Mouse (Mus musculus) stomach, embryonic 16.5 days (tissue): ENCODE measurements around the gene Gtf2i. TPM values are rescaled to one million over a fixed set of nuclear protein-coding genes. Genes with fewer than 3 reads are reported as not detected.
A peak's percentile ranks its signal among the peaks of the same experiment; 100 is the strongest.

Experiments used
- ATAC-seq: fragments of 200-750 bp; cut with Nextera tagmentation; 2 replicates; pipeline ENCODE4 v1.8.0; 2017; ENCODE audit warnings: moderate number of reproducible peaks, moderate TSS enrichment; ENCODE audit not compliant: insufficient read depth, low FRiP score
- H3K27ac ChIP-seq: fragments of 300-500 bp; sonication (generic); 2 replicates; pipeline ENCODE4 v1.5.1; 2014; ENCODE audit warnings: low read length
- H3K27me3 ChIP-seq: fragments of 300-500 bp; sonication (generic); 2 replicates; pipeline ENCODE4 v1.6.1; 2014; ENCODE audit warnings: low read length, control low read depth, mixed read lengths; ENCODE audit not compliant: control insufficient read depth, insufficient read depth
- H3K36me3 ChIP-seq: fragments of 300-500 bp; sonication (generic); 2 replicates; pipeline ENCODE4 v1.6.1; 2014; ENCODE audit warnings: low read length; ENCODE audit not compliant: control insufficient read depth, insufficient read depth
- H3K4me1 ChIP-seq: fragments of 300-500 bp; sonication (generic); 2 replicates; pipeline ENCODE4 v1.6.1; 2014; ENCODE audit warnings: low read length, control low read depth, mixed read lengths; ENCODE audit not compliant: control insufficient read depth, insufficient read depth
- H3K4me2 ChIP-seq: fragments of 300-500 bp; sonication (generic); 2 replicates; pipeline ENCODE4 v1.6.1; 2014; ENCODE audit warnings: low read depth, low read length, mixed read lengths
- H3K4me3 ChIP-seq: fragments of 300-500 bp; sonication (generic); replicated peaks from 2 replicates; pipeline ENCODE4 v1.5.1; 2014; ENCODE audit warnings: mild to moderate bottlenecking, low read length
- H3K9ac ChIP-seq: fragments of 300-500 bp; sonication (generic); 2 replicates; pipeline ENCODE4 v1.6.1; 2014; ENCODE audit warnings: low read length
- H3K9me3 ChIP-seq: fragments of 300-500 bp; sonication (generic); replicated peaks from 2 replicates; pipeline ENCODE4 v1.6.1; 2016; ENCODE audit warnings: low read length, control low read depth; ENCODE audit not compliant: control insufficient read depth
- WGBS: fragments of 180-500 bp; shearing (Covaris S2); extraction: QIAGEN DNeasy Blood & Tissue Kit; methylation state at CpG from one replicate; pipeline ENCODE4 v1.1.7; 2014; 5-methylcytosine and 5-hydroxymethylcytosine counted together
- polyA plus RNA-seq: library from polyadenylated mRNA; unstranded; fragments of >200 nt; fragmentation: Nextera tagmentation; extraction: Ambion mirVana; gene quantifications from 2 replicates; pipeline ENCODE4 v1.2.1, GENCODE M21; 2015

Gtf2i gene
- polyA plus RNA-seq, 1 experiment from 2014 or later = 141 TPM

DNA sequence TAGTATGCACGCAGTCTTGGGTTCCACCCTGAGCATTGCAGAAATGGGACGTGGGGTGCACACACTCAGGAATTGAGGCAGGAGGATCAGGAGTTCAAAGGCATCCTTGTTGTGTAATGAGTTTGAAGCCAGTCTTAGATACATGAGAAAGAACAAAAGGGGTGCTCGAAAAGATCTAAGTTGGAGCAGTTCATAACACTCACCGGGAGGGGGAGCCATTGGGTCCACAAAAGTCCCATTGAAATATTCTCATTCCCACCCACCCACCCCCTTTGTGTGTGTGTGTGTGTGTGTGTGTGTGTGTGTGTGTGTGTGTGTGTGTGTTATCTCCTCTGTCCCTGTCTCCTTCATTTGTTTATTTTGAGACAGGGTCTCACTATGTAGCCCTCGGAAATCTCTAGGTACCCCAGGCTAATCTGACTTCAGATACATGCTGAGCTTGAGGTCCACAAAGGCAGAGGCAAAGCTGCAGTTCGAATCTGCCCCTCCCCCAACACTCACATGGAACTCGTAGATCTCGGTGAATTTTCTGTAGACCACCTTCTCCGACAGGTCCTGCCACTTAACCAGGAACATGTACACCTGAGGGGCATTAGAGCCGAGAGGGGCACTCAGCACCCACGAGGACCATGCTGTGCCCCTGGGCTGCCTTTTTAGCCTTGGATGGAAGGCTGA is 86.8 kb downstream of the Gtf2i start:
- H3K36me3 ChIP-seq = no peaks in the 10 kb centered on the region
- H3K4me2 ChIP-seq = no peak overlapping the region
- 37% methylated on average over 11 of the region's 11 CpGs for WGBS
- no peaks in the 10 kb centered on the region for H3K9me3 ChIP-seq
- no peaks in the 10 kb centered on the region for H3K27me3 ChIP-seq
- no peak overlapping the region for H3K27ac ChIP-seq
- H3K9ac ChIP-seq = 0 out of 2 replicates have a peak overlapping the region, but pooled peaks have one; percentile 10
- no peak for ATAC-seq
- peaks cover 8% of the 10 kb centered on the region for H3K4me1 ChIP-seq
- 0 out of 2 replicates have a peak overlapping the region, but pooled peaks have one; percentile 3 for H3K4me3 ChIP-seq

- no peak overlapping the region for H3K27ac ChIP-seq
- H3K9ac ChIP-seq = peak overlapping the region; percentile 10; the same call in 1 of the 2 replicates
Observed at GRCm38 (mm10) chr5:134226946-134227345, 87.6 kb downstream of the Gtf2i start.

DNA sequence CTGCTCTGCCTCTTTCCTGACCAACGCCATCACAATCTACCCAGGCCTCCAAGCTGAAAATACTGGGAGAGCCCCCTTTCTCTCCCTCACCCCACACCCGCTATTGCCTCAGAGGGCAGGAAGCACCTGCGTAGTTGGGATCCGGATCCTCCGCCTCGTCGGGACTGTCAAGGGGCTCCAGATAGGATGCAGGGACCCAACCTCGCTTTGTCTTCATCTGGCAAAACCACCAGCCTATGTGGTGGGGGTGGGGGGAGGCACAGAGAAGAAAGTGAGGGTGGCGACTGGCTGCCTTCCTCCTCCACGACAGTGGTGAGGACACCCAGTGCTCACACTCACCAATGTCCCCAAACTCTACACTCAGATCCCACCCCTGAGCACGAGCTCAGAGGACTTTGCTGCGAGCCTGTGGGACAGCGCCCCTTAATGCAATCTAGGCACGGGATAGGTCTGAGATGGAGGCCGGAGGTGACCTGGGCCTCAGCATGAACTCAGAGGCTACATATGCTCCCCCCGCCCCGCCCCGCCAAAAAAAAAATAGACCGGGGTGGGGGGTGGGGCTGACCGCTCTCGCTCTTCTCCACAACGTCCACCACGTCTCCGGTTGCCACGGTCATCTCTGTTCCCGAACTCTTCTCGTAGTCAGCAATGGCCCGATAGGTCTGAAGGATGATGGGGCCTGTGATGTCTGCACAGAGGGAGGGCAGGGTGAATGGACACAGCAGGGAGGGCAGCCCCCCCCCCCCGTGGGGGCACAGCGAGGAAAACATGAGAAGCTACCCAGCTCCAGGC is 89.3 kb downstream of the Gtf2i start:
- H3K4me3 ChIP-seq = no peak overlapping the region
- no peak for ATAC-seq
- H3K36me3 ChIP-seq = no peaks in the 10 kb centered on the region
- no peak overlapping the region for H3K9ac ChIP-seq
- no peak overlapping the region; the same call in 1 of the 2 replicates for H3K4me2 ChIP-seq
- 74% methylated on average over 30 of the region's 30 CpGs for WGBS
- H3K27me3 ChIP-seq = peaks cover 5% of the 10 kb centered on the region; the same call in 1 of the 2 replicates
- no peak overlapping the region for H3K27ac ChIP-seq
- peaks cover 8% of the 10 kb centered on the region; the same call in 1 of the 2 replicates for H3K4me1 ChIP-seq
- no peaks in the 10 kb centered on the region for H3K9me3 ChIP-seq

More at GRCm38 (mm10) chr5:134226946-134227345, 87.6 kb downstream of the Gtf2i start:
- no peak overlapping the region for H3K4me2 ChIP-seq
- no peaks in the 10 kb centered on the region for H3K36me3 ChIP-seq
- H3K9me3 ChIP-seq = no peaks in the 10 kb centered on the region
- no peak for ATAC-seq
- WGBS = 50% methylated on average over 12 of the region's 12 CpGs
- no peak overlapping the region for H3K4me3 ChIP-seq
- peaks cover 2% of the 10 kb centered on the region; the same call in 1 of the 2 replicates for H3K4me1 ChIP-seq
- peaks cover 5% of the 10 kb centered on the region; the same call in 1 of the 2 replicates for H3K27me3 ChIP-seq

GRCm38 (mm10) chr5:134221708-134222150 is 92.8 kb downstream of the Gtf2i start:
- H3K4me3 ChIP-seq = peak overlapping the region; percentile 32
- no peak for ATAC-seq
- peaks cover 8% of the 10 kb centered on the region; the same call in 1 of the 2 replicates for H3K4me1 ChIP-seq
- H3K4me2 ChIP-seq = peak overlapping the region; percentile 65
- H3K9me3 ChIP-seq = no peaks in the 10 kb centered on the region
- peaks cover 5% of the 10 kb centered on the region; the same call in 1 of the 2 replicates for H3K27me3 ChIP-seq
- H3K27ac ChIP-seq = no peak overlapping the region
- WGBS = 5% methylated on average over 36 of the region's 36 CpGs
- 0 out of 2 replicates have a peak, but pooled peaks cover under 1% of the 10 kb centered on the region for H3K36me3 ChIP-seq
- H3K9ac ChIP-seq = peak overlapping the region; percentile 70

GRCm38 (mm10) chr5:134221278-134221677 is 93.3 kb downstream of the Gtf2i start:
- Histone ChIP-seq H3K4me1 (peaks cover 8% of the 10 kb centered on the region; the same call in 1 of the 2 replicates), H3K4me3 (0 out of 2 replicates have a peak overlapping the region, but pooled peaks have one; percentile 32), H3K27me3 (peaks cover 5% of the 10 kb centered on the region; the same call in 1 of the 2 replicates), H3K36me3 (peaks cover 4% of the 10 kb centered on the region; the same call in 1 of the 2 replicates), H3K9me3 (no peaks in the 10 kb centered on the region), H3K27ac (no peak overlapping the region), H3K4me2 (peak overlapping the region; percentile 65), H3K9ac (no peak overlapping the region)
- WGBS = 32% methylated on average over 4 of the region's 4 CpGs
- no peak for ATAC-seq

DNA sequence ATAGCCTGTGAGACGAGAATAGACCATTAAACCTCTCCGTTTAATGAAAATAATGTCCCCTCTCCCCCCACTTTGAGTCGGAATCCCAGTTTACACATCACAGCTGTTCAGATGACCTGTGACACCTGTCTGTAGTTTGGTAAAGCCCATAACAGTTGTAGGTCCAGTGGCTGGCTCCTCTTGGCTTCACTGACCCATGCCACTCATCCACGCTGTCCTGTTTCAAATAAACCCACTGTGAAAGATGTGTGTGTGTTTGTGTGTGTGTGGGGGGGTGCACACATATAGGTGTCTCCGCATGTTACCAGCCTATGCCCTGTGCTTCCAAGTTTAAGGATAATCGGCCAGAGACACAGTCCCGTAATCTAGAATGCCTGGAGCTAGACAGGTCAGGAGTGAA is 96.7 kb downstream of the Gtf2i start:
- no peak overlapping the region for H3K4me3 ChIP-seq
- 78% methylated on average over 7 of the region's 7 CpGs for WGBS
- peaks cover 5% of the 10 kb centered on the region; the same call in 1 of the 2 replicates for H3K27me3 ChIP-seq
- no peak overlapping the region for H3K9ac ChIP-seq
- no peak overlapping the region for H3K27ac ChIP-seq
- no peak overlapping the region for H3K4me2 ChIP-seq
- ATAC-seq = no peak
- no peaks in the 10 kb centered on the region for H3K9me3 ChIP-seq
- peaks cover 4% of the 10 kb centered on the region; the same call in 1 of the 2 replicates for H3K36me3 ChIP-seq
- H3K4me1 ChIP-seq = peaks cover 8% of the 10 kb centered on the region; the same call in 1 of the 2 replicates

DNA sequence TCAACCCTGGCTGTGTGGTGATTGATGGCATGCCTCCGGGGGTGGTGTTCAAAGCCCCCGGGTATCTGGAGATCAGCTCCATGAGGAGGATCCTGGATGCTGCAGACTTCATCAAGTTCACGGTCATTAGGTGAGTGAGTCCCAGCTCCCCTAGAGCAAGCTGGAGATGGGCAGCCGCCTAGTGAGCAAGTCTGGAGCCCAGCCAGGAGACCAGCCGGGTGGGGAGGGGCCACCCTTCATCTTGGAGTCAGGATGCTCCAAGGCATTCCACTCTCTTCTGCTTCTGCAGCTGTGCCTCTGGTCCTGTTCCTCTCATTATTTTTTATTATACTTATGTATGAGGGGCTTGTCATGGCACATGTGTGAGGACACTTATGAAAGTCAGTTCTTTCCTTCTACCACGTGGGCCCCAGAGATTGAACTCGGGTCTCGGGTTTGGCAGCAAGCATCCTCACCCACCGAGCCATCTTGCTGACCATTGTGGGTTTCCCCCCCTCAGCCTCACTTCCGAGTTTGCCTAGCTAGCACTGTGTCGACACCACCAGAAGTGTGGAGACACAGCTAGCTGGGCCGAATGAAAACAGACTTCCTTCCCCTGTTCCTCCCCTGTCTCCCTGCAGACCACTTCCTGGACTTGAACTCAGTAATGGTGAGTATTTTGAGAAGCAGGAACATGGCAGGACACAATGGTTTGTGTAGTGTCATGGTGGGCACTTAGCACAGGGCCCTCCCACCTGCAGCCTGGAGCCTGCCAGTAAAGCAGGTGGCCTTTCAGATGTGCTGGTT is 100.3 kb downstream of the Gtf2i start:
- Histone ChIP-seq H3K9ac (no peak overlapping the region), H3K4me2 (no peak overlapping the region), H3K27ac (no peak overlapping the region), H3K4me3 (no peak overlapping the region), H3K27me3 (no peaks in the 10 kb centered on the region), H3K36me3 (peaks cover 4% of the 10 kb centered on the region; the same call in 1 of the 2 replicates), H3K9me3 (no peaks in the 10 kb centered on the region), H3K4me1 (peaks cover 7% of the 10 kb centered on the region)
- WGBS = 61% methylated on average over 12 of the region's 12 CpGs
- ATAC-seq = no peak

DNA sequence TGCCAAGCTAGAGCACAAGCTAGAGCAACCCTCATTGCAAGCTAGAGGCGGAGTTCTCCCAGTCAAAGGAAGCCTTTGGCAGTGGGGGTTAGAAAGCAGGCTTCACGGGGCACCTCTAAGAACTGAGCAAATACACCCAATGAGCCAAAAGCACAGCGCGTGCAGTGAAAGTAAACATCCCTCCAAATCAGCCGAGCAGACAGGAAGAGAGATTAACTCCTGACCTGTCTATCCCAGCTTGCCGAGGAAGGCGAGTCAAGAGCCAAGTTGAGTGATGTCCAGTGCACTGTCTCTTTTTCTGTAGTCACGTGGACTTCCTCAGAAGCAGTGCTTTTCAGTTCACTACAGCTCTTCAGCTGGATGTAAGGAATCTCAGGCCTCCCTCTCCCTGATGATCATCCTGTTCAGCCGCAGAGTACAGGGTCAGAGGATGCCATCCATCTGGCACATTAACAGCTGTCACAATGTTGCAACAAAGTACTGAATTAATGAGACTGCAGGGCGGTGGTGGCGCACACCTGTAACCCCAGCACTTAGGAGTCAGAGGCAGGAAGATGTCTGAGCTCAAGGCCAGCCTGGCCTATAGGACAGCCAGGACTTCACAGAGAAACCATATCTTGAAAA is 104.5 kb downstream of the Gtf2i start:
- Histone ChIP-seq H3K27me3 (no peaks in the 10 kb centered on the region), H3K4me3 (no peak overlapping the region), H3K9me3 (no peaks in the 10 kb centered on the region), H3K4me1 (peaks cover 7% of the 10 kb centered on the region), H3K9ac (no peak overlapping the region), H3K27ac (no peak overlapping the region), H3K36me3 (no peaks in the 10 kb centered on the region), H3K4me2 (no peak overlapping the region)
- WGBS = 10% methylated on average over 11 of the region's 11 CpGs
- ATAC-seq = peak; percentile 60; the same call in 1 of the 2 replicates
